Mouse (Mus musculus) stomach, postnatal 0 days (tissue): ENCODE results near the gene Mcoln2. TPM values are rescaled to one million over a fixed set of nuclear protein-coding genes. Genes with fewer than 3 reads are reported as not detected.
A peak's percentile ranks its signal among the peaks of the same experiment; 100 is the strongest.

ENCODE experiments used
- ATAC-seq: fragments of 200-750 bp; cut with Nextera tagmentation; 2 replicates; pipeline ENCODE4 v1.8.0; 2017; ENCODE audit not compliant: low FRiP score, low TSS enrichment
- DNase-seq: peaks from one replicate; pipeline ENCODE4 v3.0.0-alpha.2; 2016; ENCODE audit warnings: low spot score
- H3K27ac ChIP-seq: fragments of 300-500 bp; sonication (generic); replicated peaks from 2 replicates; pipeline ENCODE4 v1.5.1; 2014; ENCODE audit warnings: mild to moderate bottlenecking, control low read depth
- H3K27me3 ChIP-seq: fragments of 300-500 bp; sonication (generic); 2 replicates; pipeline ENCODE4 v1.6.1; 2014; ENCODE audit warnings: low read length; ENCODE audit not compliant: control insufficient read depth, insufficient read depth
- H3K36me3 ChIP-seq: fragments of 300-500 bp; sonication (generic); 2 replicates; pipeline ENCODE4 v1.6.1; 2014; ENCODE audit warnings: low read length, mixed read lengths; ENCODE audit not compliant: control insufficient read depth, insufficient read depth
- H3K4me1 ChIP-seq: fragments of 300-500 bp; sonication (generic); replicated peaks from 2 replicates; pipeline ENCODE4 v1.6.1; 2014; ENCODE audit warnings: antibody characterized with exemption; ENCODE audit not compliant: control insufficient read depth, insufficient read depth
- H3K4me2 ChIP-seq: fragments of 300-500 bp; sonication (generic); replicated peaks from 2 replicates; pipeline ENCODE4 v1.6.1; 2014; ENCODE audit warnings: low read depth, mild to moderate bottlenecking, control low read depth, moderate library complexity
- H3K4me3 ChIP-seq: fragments of 300-500 bp; sonication (generic); 2 replicates; pipeline ENCODE4 v1.5.1; 2014; ENCODE audit warnings: low read depth, low read length, control low read depth
- H3K9ac ChIP-seq: fragments of 300-500 bp; sonication (generic); 2 replicates; pipeline ENCODE4 v1.6.1; 2014; ENCODE audit warnings: mild to moderate bottlenecking, low read length, control low read depth, mixed read lengths
- H3K9me3 ChIP-seq: fragments of 300-500 bp; sonication (generic); 2 replicates; pipeline ENCODE4 v1.6.1; 2016; ENCODE audit warnings: low read length; ENCODE audit not compliant: control insufficient read depth
- CTCF ChIP-seq: IDR thresholded peaks from 2 replicates; pipeline ENCODE4 v1.5.1; 2016; ENCODE audit warnings: antibody characterized with exemption, low read depth, mild to moderate bottlenecking, moderate library complexity
- EP300 ChIP-seq: optimal IDR thresholded peaks from 2 replicates; pipeline ENCODE3; 2016; ENCODE audit warnings: antibody characterized with exemption
- WGBS: fragments of 180-500 bp; shearing (Covaris S2); extraction: QIAGEN DNeasy Blood & Tissue Kit; methylation state at CpG from one replicate; pipeline ENCODE4 v1.1.7; 2014; 5-methylcytosine and 5-hydroxymethylcytosine counted together
- polyA plus RNA-seq: library from polyadenylated mRNA; unstranded; fragments of >200 nt; fragmentation: Nextera tagmentation; extraction: Ambion mirVana; gene quantifications from 2 replicates; pipeline ENCODE4 v1.2.1, GENCODE M21; 2015

The Mcoln2 gene
- polyA plus RNA-seq, 1 experiment from 2014 or later: 1.9 TPM

DNA sequence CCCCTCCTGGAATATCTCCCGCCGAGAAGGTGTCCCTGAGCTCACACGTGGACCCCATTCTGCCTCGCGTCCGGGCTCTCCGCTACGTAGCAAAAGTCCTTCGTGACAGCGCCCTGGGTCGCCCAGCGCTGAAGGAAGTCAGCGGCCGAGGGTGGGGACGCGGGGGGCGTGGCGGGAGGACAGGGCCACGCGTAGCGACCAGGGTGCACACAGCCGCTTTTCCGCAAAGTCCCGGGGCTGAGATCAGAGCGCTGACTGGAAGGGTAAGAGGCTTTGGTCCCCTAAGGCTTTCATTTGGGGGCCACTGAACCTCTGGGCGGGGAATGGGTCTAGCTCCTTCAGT, 396 bp downstream of the Mcoln2 start:
- H3K4me2 ChIP-seq: peak overlapping the region; percentile 89
- no peaks in the 10 kb centered on the region for H3K27me3 ChIP-seq
- ATAC-seq (peak; percentile 86), DNase-seq (peak; percentile 76)
- WGBS: under 1% methylated on average over 22 of the region's 26 CpGs
- no peaks in the 10 kb centered on the region for H3K36me3 ChIP-seq
- TF ChIP-seq CTCF: no peak
- no peak for TF ChIP-seq EP300
- peak overlapping the region; percentile 45 for H3K9ac ChIP-seq
- H3K27ac ChIP-seq: no peak overlapping the region
- no peaks in the 10 kb centered on the region for H3K9me3 ChIP-seq
- H3K4me1 ChIP-seq: no peaks in the 10 kb centered on the region; the same call in 1 of the 2 replicates
- peak overlapping the region; percentile 44 for H3K4me3 ChIP-seq

DNA sequence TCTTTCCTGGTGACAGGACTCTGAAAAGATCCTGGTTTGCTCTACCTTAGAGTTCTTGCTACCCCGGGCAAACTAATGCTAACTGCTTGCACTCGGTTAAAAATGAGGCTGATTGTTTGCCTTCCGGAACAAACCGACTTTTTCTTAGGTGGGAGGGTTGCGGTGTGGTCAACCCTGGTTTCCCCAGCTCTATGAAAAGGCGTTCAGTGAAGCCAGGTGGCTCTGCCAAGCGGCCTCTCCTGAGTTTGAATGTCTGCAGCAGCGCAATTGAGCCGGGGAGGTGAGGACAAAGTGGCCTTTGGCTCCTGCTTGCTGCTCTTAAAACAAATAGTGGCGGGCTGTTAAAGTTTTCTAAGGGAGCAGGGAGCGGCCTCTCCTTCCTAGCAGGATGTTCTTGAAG, 927 bp downstream of the Mcoln2 start:
- H3K9ac ChIP-seq: peak overlapping the region; percentile 45
- ATAC-seq: peak; percentile 27; the same call in 1 of the 2 replicates
- peak; percentile 49 for DNase-seq
- H3K4me3 ChIP-seq: peak overlapping the region; percentile 44
- 20% methylated on average over 11 of the region's 11 CpGs for WGBS
- no peaks in the 10 kb centered on the region for H3K36me3 ChIP-seq
- no peaks in the 10 kb centered on the region for H3K9me3 ChIP-seq
- H3K4me2 ChIP-seq: peak overlapping the region; percentile 89
- no peak overlapping the region for H3K27ac ChIP-seq
- H3K27me3 ChIP-seq: no peaks in the 10 kb centered on the region
- TF ChIP-seq CTCF (no peak), EP300 (no peak)
- H3K4me1 ChIP-seq: no peaks in the 10 kb centered on the region; the same call in 1 of the 2 replicates

DNA sequence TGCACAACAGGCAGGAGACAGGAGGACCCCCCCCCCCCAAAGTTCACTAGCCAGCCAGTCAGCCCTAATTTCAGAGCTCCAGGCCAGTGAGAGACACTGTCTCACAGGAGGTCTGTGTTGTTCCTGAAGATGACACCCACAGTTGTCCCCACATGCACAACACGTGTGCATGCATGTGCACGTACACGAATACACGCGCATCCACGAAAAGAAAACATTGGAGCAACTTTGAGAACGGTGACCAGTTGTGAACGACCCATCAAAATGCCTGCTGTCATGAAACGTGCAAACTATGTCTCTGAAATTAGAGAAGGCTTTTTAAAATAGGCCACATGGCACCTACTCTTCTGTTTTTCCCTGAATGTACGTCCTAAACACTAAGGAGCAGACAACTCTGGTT, 1.7 kb downstream of the Mcoln2 start:
- no peaks in the 10 kb centered on the region for H3K9me3 ChIP-seq
- WGBS: 96% methylated on average over 10 of the region's 10 CpGs
- H3K4me3 ChIP-seq: no peak overlapping the region
- H3K4me2 ChIP-seq: no peak overlapping the region
- no peak for DNase-seq
- H3K4me1 ChIP-seq: no peaks in the 10 kb centered on the region; the same call in 1 of the 2 replicates
- H3K36me3 ChIP-seq: no peaks in the 10 kb centered on the region
- H3K9ac ChIP-seq: no peak overlapping the region
- no peaks in the 10 kb centered on the region for H3K27me3 ChIP-seq
- H3K27ac ChIP-seq: no peak overlapping the region
- no peak for TF ChIP-seq EP300
- no peak for TF ChIP-seq CTCF
- ATAC-seq: no peak

DNA sequence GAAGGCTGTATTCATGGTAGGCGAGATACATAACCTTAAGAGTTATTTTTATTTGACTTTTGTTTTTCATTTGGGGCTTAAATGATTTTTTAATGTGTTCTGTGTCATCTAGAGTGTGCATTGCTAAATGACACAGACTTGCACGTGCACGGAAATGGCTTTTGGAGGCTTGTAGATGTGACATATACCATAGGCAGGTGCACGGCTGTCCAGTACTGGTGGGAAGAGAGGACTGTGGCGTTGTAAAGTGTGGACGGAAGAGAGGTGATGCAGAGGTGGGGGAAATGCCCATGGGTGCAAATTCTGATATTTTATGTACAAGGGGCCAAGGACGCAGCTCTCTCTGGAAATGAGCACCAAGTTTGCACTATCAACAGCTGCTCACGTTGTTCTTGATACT, 2.1 kb downstream of the Mcoln2 start:
- no peak for TF ChIP-seq EP300
- TF ChIP-seq CTCF: no peak
- no peaks in the 10 kb centered on the region for H3K27me3 ChIP-seq
- H3K9me3 ChIP-seq: no peaks in the 10 kb centered on the region
- no peak overlapping the region for H3K4me2 ChIP-seq
- H3K9ac ChIP-seq: no peak overlapping the region
- H3K36me3 ChIP-seq: no peaks in the 10 kb centered on the region
- DNase-seq (no peak), ATAC-seq (no peak)
- H3K27ac ChIP-seq: no peak overlapping the region
- H3K4me1 ChIP-seq: no peaks in the 10 kb centered on the region; the same call in 1 of the 2 replicates
- 88% methylated on average over 8 of the region's 8 CpGs for WGBS
- no peak overlapping the region for H3K4me3 ChIP-seq

DNA sequence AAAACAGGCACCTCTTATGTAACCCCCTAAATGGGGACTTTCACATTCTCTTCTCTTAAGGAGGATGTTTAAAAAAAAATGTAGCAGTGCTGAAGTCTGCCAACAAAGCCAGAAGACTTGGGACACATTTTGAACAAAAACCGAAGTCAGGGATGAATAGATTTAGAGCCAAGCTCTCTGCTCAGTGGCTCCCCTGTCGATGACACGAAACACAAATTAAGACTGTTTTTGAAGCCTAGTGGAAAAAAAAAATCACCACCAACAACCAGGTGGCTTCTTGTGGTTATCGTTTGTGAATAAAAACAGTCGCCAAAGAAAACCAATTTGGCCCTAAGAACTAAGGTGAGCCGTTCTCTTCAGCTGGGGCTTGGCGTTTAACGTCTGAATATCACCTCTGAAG, 2.7 kb downstream of the Mcoln2 start:
- Histone ChIP-seq H3K27ac (no peak overlapping the region), H3K9ac (no peak overlapping the region), H3K4me1 (no peaks in the 10 kb centered on the region; the same call in 1 of the 2 replicates), H3K9me3 (no peaks in the 10 kb centered on the region), H3K36me3 (no peaks in the 10 kb centered on the region), H3K4me2 (no peak overlapping the region), H3K27me3 (no peaks in the 10 kb centered on the region), H3K4me3 (no peak overlapping the region)
- DNase-seq (no peak), ATAC-seq (no peak)
- 82% methylated on average over 8 of the region's 8 CpGs for WGBS
- TF ChIP-seq CTCF (no peak), EP300 (no peak)

DNA sequence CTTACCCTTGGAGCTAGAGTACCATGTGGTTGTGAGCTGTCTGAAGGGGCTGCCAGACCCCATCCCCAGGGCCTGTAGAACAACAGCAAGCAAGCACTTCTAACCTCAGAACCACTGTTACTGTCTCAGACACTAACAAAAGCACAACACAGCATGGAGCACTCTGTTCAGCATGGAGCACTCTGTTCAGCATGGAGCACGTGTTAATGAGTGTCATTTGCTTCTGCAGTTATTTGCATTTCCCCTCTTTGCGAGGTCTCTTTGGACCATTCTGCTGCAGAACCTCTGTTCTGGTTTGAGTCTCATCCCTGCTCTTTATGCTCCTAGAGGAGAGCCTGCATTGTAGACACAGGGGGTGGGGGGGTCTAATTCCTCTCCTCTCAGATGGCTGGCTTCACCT, 3.3 kb downstream of the Mcoln2 start:
- H3K4me1 ChIP-seq: no peaks in the 10 kb centered on the region; the same call in 1 of the 2 replicates
- H3K27ac ChIP-seq: no peak overlapping the region
- no peak for TF ChIP-seq CTCF
- TF ChIP-seq EP300: no peak
- no peak for ATAC-seq
- no peak for DNase-seq
- H3K4me2 ChIP-seq: no peak overlapping the region
- 84% methylated on average over 2 of the region's 2 CpGs for WGBS
- no peaks in the 10 kb centered on the region for H3K27me3 ChIP-seq
- no peaks in the 10 kb centered on the region for H3K9me3 ChIP-seq
- H3K4me3 ChIP-seq: no peak overlapping the region
- no peaks in the 10 kb centered on the region for H3K36me3 ChIP-seq
- H3K9ac ChIP-seq: no peak overlapping the region
